Mouse (Mus musculus) layer of hippocampus, postnatal 36 days (tissue): Measurements from ENCODE around the gene M6pr. TPM values are rescaled to one million over a fixed set of nuclear protein-coding genes. Genes with fewer than 3 reads are reported as not detected.
"Not testable (repeated sequence)": the region's sequence is repeated elsewhere in the genome, so short reads cannot be mapped to it uniquely, and the experiment has no call there.

Source experiments
- DNase-seq, 2 experiments: peaks; one replicate each; pipeline ENCODE4 v3.0.0; 2022
- total RNA-seq, 2 experiments: library from RNA; stranded (reverse); gene quantifications; 2 replicates each; pipeline ENCODE4 v1.2.3; 2021

M6pr gene
- total RNA-seq, 2 experiments from 2014 or later, result 72.5 to 75.3 TPM

DNA sequence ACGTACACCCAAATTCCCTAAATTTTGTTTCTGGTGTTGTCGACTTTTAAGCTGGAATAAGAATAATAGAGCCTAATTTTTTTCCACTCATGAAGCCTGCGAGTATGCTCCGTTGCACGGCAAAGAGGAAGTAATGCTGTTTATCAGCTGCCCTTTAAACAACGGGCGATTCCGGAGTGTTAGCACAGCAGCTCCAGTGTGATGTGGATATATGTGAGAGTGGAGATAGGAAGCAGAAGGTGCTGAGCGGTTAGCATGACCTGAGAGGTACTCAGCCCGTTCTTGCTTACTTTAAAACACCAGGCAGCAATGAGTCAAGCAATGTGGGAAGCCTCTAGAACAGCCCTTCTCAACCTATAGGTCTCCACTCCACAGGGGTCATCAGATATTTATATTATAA, 35.2 kb downstream of the M6pr start:
- no peak for DNase-seq

DNA sequence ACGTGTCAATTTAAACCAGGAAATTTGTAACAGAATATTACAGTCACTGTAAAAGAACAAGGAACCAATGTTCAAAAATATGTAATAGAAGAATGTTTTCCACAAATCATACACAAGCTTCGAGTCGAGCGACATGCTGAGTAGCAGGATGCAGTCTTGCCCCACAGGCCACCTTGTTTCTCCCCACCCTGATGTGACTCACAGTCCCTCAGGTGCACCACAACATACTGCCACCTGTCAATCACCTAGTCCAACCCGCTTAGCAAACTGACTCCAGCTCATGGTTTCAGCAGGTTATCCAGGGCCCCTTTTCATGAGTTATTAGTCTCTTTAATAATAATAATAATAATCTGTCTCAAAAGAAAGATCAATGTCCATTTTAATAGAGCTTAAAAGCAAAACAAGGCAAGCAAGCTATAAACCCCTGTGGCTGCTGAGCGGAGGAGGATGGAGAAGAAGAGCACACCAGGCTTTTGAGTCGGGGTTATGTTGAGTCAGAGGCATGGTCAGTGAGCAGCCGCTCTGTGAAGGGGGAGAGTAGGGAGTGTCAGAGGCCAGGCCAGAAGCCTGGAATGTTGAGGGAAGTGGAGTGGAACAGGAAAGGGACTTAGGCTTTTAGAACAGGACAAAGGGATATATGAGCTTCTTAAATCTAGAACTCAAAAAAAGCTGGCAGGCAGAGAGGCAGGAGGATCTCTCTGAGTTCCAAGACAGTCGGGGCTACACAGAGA, 36.0 kb downstream of the M6pr start:
- DNase-seq, result no peak

DNA sequence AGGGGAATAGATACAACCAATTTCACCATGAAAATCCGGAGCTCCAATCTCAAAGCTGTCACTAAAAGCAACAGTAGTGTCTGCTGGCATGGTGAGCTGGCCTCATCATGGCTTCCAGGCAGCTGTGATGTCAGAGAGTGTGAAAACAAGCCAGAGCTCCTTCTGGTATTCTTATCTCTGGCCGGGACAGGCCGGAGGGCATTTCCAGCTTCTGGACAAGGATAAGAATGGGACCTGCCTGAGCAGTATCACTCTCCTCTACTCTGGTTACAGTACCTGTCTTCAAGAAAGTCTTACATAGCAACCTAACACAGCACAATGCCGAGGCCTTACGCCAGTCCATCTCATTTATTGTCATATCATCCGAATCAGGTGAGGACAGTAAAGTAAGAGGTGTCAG, 37.2 kb downstream of the M6pr start:
- DNase-seq, result no peak

DNA sequence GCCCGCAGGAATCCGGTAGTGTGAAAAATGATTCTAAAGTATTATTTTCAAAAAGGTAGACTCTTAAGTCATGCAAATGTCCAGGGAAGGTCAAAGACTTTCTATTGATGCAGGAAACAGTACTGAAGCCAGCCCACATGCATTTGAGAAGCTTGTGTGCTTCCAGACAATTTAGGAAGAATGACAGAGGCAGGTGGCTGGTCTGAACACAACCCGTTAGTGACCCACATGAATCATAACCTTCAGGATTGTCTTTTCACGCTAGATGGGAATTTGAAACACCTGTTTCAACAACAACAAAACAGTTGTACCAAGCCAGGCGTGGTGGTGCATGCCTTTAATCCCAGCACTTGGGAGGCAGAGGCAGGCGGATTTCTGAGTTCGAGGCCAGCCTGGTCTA, 37.9 kb downstream of the M6pr start:
- no peak for DNase-seq

DNA sequence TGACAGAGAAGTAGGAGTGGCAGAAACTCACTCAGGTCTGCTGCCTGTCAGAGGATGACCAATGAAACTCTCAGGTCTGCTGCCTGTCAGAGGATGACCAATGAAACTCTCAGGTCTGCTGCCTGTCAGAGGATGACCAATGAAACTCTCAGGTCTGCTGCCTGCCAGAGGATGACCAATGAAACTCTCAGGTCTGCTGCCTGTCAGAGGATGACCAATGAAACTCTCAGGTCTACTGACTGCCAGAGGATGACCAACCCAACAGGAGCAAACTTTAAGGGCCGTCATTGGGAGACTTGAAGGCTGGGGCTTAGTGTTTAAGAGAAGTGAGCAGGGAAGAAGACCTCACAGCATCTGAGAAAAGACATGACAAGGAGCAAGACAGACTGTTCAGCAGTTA, 38.8 kb downstream of the M6pr start:
- DNase-seq, result not testable (repeated sequence)

DNA sequence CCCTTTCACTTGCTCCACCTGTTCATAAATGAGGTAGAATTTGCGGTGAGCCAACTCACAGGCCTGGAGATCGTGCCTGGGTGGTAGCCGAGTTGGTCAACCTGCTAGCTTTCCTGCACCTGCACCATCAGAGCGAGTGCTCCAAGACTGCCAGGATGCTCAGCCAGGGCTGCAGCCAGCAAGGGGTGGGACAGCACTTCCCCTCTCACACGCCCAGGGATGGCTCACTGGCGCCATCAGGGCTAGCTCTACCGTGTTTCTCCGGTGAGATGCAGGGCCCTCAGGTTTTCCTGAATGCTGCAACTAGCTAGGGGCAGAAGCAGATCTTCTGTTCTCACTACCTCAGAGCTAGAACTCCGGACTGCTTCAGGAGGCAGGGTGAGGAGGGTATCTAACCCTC, 47.4 kb downstream of the M6pr start:
- no peak for DNase-seq

DNA sequence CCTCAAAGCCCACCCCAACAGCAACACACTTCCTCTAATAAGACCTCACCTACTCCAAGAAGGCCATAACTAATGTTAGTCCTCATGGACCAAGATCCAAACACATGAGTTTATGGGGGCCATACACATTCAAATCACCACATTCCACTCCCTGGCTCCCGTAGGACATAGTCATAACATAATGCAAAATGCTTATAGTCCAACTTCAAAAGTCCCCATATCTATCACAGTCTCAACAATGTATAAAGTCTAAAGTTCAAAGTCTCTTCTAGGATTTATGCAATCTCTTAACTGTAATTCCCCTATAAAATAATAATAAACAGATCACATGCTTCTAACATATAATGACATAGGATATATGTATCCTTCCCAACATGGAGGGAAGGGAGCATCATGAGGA, 48.6 kb downstream of the M6pr start:
- DNase-seq, result no peak

DNA sequence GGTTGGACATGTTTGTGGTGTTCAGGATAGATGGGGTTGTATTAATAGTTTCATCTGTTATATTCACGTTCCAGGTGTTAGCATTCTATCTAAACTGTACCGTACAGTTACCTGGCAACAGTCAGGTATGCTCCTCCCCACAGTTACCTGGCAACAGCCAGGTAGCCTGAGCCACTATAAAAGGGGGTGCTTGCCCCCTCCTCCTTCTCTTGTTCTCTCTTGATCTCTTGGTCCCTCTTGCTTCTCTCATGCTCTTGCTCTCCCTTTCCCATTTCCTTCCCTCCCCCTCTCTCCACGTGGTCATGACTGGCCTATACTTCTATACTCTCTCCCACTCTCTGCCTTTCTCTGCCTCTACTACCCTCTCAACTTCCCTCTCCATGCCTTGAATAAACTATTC, 57.2 kb downstream of the M6pr start:
- DNase-seq, result no peak

DNA sequence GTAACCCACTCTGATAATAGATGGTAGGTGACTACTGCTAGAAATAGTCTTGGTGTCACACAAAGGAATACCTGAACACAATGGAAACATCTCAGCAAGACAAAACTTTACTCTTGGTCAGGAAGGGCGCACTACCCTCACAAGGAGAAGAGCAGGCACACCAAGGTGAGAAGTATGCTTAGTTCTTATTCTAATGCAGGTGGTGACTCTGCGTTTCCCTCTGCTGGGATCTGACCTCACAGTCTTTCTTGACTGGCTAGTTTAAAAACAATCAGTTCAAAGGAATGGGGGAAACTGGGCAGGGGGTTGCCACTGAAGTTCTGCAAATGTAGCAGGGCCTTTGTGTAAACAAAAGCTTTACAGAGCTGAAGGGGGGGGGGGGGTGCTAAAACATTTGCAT, 57.8 kb downstream of the M6pr start:
- DNase-seq, result no peak

DNA sequence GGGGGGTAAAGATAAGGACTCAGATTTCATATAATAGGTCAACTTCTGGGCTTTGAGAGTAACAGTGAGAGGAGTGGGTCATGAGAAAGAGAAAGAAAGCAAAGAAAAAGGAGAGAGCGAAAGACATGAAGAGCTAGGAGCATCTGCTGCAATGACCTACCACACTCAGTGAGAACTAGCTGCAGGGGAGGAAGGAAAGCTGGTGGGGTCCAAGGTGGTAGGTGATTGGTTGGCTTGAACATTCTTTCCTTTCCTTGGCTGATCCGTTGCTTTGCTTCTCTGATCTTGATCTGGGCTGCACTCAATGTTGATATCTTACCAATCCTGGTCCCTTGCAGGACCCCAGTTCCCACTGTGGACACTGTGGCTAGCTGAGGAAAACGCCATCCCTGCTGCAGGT, 58.5 kb downstream of the M6pr start:
- no peak for DNase-seq

Other genes with a start within 250 kb of the M6pr start
- gene Klrg1, start 25.8 kb upstream of the M6pr start, total RNA-seq, result under 1 TPM; 0.35 to 0.40 TPM
- 10 to 100 TPM; 63.2 to 63.8 TPM for gene Phc1, start 31.8 kb downstream of the M6pr start, total RNA-seq
- gene Rimklb, start 190.0 kb downstream of the M6pr start, total RNA-seq, result 10 to 100 TPM; 75.8 to 86.1 TPM
- not detected for gene Mfap5, start 197.1 kb downstream of the M6pr start, total RNA-seq
- gene Aicda, start 245.1 kb downstream of the M6pr start, total RNA-seq, result not detected